Mouse (Mus musculus) retina, embryonic 14.5 days (tissue): ENCODE results near the gene Daw1.

Experiments
- DNase-seq: peaks from one replicate; pipeline ENCODE4 v3.0.0-alpha.2; 2015; ENCODE audit warnings: low spot score

The Daw1 gene

GRCm38 (mm10) chr1:83209981-83210380 is 50.4 kb downstream of the Daw1 start:
- DNase-seq = no peak

GRCm38 (mm10) chr1:83218260-83218659 is 58.7 kb downstream of the Daw1 start:
- DNase-seq = peak; percentile 58

GRCm38 (mm10) chr1:83223072-83223471 is 63.5 kb downstream of the Daw1 start:
- peak; percentile 78 for DNase-seq

GRCm38 (mm10) chr1:83224423-83224960 is 64.9 kb downstream of the Daw1 start:
- DNase-seq = no peak

GRCm38 (mm10) chr1:83227946-83228345 is 68.4 kb downstream of the Daw1 start:
- no peak for DNase-seq

GRCm38 (mm10) chr1:83248235-83248746 is 88.7 kb downstream of the Daw1 start:
- DNase-seq = no peak

GRCm38 (mm10) chr1:83251746-83252145 is 92.2 kb downstream of the Daw1 start:
- no peak for DNase-seq
